Mouse (Mus musculus): Measurements from ENCODE around the gene Rab23. TPM values are rescaled to one million over a fixed set of nuclear protein-coding genes. Genes with fewer than 3 reads are reported as not detected.
"Not testable (repeated sequence)": the region's sequence is repeated elsewhere in the genome, so short reads cannot be mapped to it uniquely, and the experiment has no call there.

Gene Rab23
- polyA plus RNA-seq, 1 experiment from 2014 or later = 1.8 TPM

DNA sequence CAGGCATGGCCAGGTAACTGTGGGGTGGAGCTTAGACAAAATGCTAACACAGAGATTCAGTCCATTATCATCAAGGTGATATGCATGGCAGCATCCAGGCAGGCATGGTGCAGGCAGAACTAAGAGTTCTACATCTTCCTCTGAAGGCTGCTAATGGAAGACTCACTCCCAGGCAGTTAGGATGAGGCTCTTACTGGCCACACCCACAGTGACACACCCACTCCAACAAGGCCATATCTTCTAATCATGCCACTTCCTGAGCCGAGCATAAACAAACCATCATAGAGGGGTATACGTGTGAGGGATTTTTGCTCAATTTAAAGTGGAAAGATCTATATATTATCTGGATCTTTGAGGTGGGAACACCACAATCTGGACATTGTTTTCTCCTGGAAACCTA lies 10.1 kb upstream of the Rab23 start:
- Histone ChIP-seq H3K79me2 (ENCODE audit: inconsistent target) (no peaks in the 10 kb centered on the region), H3K36me3 (ENCODE audit: inconsistent target) (no peaks in the 10 kb centered on the region), H3K4me3 (ENCODE audit: inconsistent target) (no peak overlapping the region), H3K27ac (no peak overlapping the region)
- WGBS (ENCODE audit: missing documents) = 65% methylated on average over 2 of the region's 2 CpGs

DNA sequence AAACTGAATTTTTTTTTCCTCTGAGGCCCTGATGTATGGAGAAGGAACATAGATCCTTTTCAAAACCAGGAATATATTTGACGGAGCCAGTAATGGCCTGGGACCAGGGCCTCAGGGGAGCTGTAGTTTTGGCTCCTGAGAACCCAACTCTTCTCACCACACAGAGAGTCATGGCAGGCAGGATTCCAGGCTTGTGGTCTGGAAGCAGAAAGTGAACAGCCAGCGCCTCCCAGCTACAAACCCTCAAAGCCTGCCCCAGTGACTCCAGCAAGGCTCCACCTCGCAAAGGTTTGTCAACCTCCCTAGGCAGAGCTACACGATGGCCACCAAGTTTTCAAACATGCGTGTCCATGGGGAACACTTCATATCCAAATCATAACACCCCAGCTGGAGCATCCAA lies 7.7 kb upstream of the Rab23 start:
- 92% methylated on average over 5 of the region's 5 CpGs for WGBS (ENCODE audit: missing documents)
- Histone ChIP-seq H3K4me3 (ENCODE audit: inconsistent target) (no peak overlapping the region), H3K27ac (no peak overlapping the region), H3K36me3 (ENCODE audit: inconsistent target) (no peaks in the 10 kb centered on the region), H3K79me2 (ENCODE audit: inconsistent target) (no peaks in the 10 kb centered on the region)

DNA sequence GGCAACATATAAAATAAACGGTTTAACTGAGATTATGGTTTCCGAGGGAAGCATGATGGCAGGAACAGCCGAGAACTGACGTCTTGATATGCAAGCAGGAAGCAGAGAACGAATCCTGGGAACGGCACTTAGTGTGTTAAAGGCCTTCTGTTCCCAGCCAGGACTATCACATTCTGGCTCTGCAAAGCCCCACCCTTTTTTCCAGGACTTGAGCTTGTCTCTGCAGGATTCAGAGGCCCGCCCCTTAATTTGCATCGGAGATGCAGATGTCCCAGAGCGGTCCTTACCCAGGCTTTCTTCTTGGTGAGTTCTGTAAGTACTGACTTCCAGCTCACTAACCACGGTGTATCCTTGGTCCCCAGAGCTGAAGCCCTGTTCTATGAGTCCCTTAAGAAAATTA lies 4.9 kb upstream of the Rab23 start:
- no peaks in the 10 kb centered on the region for H3K79me2 ChIP-seq (ENCODE audit: inconsistent target)
- 15% methylated on average over 10 of the region's 10 CpGs for WGBS (ENCODE audit: missing documents)

DNA sequence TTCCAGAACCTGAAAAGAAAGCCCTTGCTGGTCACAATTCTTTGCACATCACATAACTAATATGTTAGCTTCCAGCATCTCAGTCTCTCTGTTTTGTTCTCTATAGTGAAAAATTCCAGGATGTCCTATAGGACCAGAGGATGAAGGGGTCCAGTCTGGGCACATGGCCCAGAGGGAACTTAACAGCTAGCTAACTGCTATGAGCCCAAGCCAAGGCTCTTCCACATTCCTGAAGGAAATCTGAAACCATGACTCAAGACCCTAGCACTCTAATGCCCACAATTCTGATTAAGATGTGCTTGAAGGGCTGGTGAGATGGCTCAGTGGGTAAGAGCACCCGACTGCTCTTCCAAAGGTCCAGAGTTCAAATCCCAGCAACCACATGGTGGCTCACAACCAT lies 2.1 kb upstream of the Rab23 start:
- no CpG with 5 or more reads among the region's 1 CpGs for WGBS (ENCODE audit: missing documents)

More for the DNA sequence above, 4.9 kb upstream of the Rab23 start:
- no peaks in the 10 kb centered on the region for H3K36me3 ChIP-seq (ENCODE audit: inconsistent target)
- no peak overlapping the region for H3K4me3 ChIP-seq (ENCODE audit: inconsistent target)
- H3K27ac ChIP-seq = no peak overlapping the region

DNA sequence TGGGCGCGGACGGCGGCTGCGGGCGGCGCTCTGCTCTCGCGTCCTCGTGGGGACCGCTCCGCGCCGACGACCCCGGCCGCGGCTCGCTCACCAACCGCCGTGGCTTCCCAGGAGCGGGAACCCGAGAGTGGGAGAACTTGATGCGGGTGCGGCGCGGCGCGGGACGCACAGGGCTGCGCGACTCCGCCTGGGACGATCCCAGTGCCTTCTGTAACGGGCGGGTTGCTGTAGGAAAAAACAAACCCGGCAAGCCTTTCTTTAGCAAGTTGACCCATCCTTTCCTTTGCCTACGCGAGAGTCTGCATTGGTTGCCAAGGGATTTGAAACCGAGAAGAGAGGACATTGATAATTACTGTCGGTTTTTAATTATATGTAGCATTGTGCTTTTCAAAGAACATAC lies 544 bp downstream of the Rab23 start:
- WGBS (ENCODE audit: missing documents) = under 1% methylated on average over 33 of the region's 41 CpGs
- Histone ChIP-seq H3K4me3 (ENCODE audit: inconsistent target) (peak overlapping the region; percentile 36), H3K36me3 (ENCODE audit: inconsistent target) (no peaks in the 10 kb centered on the region), H3K27ac (no peak overlapping the region), H3K79me2 (ENCODE audit: inconsistent target) (no peaks in the 10 kb centered on the region)

More for the DNA sequence above, 2.1 kb upstream of the Rab23 start:
- no peak overlapping the region for H3K4me3 ChIP-seq (ENCODE audit: inconsistent target)
- no peaks in the 10 kb centered on the region for H3K79me2 ChIP-seq (ENCODE audit: inconsistent target)
- no peaks in the 10 kb centered on the region for H3K36me3 ChIP-seq (ENCODE audit: inconsistent target)
- H3K27ac ChIP-seq = no peak overlapping the region

DNA sequence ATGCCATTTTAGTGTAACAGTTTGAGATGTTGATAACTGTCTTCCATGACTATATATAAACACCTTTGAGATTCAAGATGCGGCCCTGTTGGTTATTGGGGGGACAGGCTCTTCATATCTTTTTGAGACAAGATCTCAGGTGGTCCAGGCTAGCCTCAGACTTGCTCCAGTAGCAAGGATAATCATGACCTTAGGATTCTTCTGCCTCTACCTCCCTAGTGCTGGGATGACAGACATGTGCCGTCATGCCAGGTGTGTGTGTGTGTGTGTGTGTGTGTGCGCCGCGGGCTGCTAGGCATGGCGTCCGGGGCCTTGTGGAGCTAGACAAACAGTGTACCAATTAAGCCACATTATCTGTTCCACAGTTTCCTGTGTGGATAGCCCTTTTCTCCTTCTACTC lies 1.3 kb downstream of the Rab23 start:
- Histone ChIP-seq H3K27ac (no peak overlapping the region), H3K4me3 (ENCODE audit: inconsistent target) (no peak overlapping the region)
- 91% methylated on average over 7 of the region's 7 CpGs for WGBS (ENCODE audit: missing documents)

DNA sequence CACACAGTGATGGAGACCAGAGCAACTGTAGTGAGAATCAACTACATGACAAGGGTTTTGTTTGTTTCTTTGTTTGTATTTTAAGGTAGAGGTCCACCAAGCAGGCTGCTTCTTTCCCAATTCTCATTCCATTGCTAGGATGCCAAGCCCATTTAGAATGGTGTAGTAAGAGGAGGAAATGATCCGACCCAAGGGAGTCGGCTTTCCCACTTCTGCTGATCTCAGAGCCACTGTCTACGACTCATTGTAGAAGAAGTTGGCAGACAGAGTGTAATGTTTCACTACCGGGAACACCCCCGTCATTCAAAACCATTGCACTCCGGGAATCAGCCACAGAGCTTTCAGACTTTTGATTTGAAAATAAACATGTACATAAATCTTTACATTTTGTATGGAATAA lies 4.8 kb downstream of the Rab23 start:
- no peak overlapping the region for H3K27ac ChIP-seq
- 95% methylated on average over 6 of the region's 6 CpGs for WGBS (ENCODE audit: missing documents)
- H3K36me3 ChIP-seq (ENCODE audit: inconsistent target) = no peaks in the 10 kb centered on the region
- H3K79me2 ChIP-seq (ENCODE audit: inconsistent target) = no peaks in the 10 kb centered on the region
- H3K4me3 ChIP-seq (ENCODE audit: inconsistent target) = no peak overlapping the region

More for the DNA sequence above, 1.3 kb downstream of the Rab23 start:
- Histone ChIP-seq H3K36me3 (ENCODE audit: inconsistent target) (no peaks in the 10 kb centered on the region), H3K79me2 (ENCODE audit: inconsistent target) (no peaks in the 10 kb centered on the region)

DNA sequence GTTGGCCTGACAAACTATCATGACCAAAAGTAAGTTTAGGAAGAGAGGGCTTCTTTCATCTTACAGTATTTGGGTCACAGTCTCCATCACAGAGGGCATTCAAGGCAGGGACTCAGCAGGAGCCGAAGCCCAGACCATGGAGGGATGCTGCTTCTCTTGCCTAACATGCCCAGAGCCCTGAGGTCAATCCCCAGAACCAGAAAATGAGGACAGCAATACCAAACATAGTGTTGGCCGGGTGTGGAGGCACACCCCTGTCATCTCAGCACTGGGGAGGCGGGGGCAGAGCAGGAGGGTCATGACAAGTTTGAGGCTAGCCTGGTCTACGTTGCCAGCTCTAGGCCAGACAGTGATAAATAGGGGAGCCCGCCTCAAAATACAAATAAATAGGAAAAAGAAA lies 5.4 kb downstream of the Rab23 start:
- Histone ChIP-seq H3K36me3 (ENCODE audit: inconsistent target) (no peaks in the 10 kb centered on the region), H3K79me2 (ENCODE audit: inconsistent target) (no peaks in the 10 kb centered on the region), H3K27ac (no peak overlapping the region), H3K4me3 (ENCODE audit: inconsistent target) (no peak overlapping the region)
- 94% methylated on average over 5 of the region's 5 CpGs for WGBS (ENCODE audit: missing documents)

DNA sequence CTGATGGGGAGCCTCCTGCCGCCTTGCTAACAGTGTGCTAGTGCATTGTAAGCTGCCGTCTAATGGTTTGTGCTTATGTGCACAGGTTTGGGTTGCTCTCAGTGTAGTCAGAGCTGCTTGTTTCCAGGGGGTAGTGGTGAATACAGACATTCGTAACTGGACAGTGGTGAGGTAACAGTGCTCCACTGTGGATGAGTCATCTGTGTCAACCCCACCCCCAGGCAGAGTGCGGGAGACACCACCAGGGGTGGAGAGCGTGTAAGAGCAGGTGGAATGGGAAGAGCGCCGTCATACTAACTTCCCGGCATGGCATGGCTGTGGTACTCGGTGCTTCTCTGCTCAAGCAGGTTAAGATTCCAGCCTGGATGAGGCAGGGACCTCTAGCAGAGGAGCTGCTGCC lies 13.4 kb downstream of the Rab23 start:
- H3K36me3 ChIP-seq (ENCODE audit: inconsistent target) = no peaks in the 10 kb centered on the region
- WGBS (ENCODE audit: missing documents) = 89% methylated on average over 9 of the region's 9 CpGs
- no peak overlapping the region for H3K4me3 ChIP-seq (ENCODE audit: inconsistent target)
- no peak overlapping the region for H3K27ac ChIP-seq
- no peaks in the 10 kb centered on the region for H3K79me2 ChIP-seq (ENCODE audit: inconsistent target)

DNA sequence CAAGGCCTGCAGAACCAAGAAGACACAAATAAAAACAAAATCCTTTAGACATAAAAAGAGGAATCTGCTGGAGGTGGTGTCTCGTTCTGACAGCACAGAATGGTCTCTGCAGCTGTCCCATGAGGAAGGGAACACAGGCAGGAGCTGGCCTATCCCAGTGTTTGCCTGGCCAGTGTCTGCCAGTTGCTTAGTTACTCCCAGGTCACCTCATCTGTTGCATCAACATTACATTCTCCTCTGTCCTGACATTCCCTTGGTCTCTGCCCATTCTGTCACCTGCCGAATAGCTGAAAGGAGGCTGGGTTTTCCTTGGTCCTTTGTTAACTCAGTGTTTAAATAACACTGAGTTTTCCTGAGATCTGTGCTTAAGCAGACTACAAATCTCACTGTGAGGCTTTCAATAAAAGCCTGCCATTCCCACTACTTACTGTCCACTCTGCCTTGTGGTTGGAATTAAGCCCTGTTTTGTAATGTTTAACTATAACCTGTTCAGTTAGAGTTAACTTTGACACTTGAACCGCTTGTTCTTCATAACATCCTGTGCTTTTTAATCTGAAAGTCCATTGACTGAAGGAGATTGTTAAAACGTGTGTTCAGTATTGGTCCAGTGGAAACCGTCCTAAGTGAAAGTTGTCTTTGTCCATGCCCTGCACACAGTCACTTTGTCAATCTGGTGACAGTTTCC lies 14.5 kb downstream of the Rab23 start:
- Histone ChIP-seq H3K27ac (no peak overlapping the region), H3K36me3 (ENCODE audit: inconsistent target) (no peaks in the 10 kb centered on the region), H3K4me3 (ENCODE audit: inconsistent target) (no peak overlapping the region), H3K79me2 (ENCODE audit: inconsistent target) (no peaks in the 10 kb centered on the region)
- 85% methylated on average over 5 of the region's 5 CpGs for WGBS (ENCODE audit: missing documents)

DNA sequence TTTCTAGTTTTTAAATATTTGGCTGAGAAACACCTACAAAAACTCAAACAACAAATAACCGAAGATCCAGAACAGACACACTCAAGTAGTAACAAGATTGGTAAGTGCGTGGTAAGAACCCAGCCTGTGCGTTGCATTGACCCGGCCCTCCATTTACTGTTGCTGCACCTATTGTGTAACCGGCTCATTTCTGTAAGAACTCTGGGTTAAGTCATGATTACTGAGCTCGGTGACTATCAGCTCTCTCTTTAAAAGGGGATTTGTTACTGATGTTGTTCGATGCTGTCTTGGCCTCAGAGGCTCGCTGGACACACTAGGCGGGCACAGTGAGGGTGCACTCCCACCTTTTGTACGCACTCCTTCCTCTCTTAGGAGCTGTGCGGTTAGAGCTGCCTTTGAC lies 18.6 kb downstream of the Rab23 start:
- Histone ChIP-seq H3K4me3 (ENCODE audit: inconsistent target) (no peak overlapping the region), H3K27ac (no peak overlapping the region), H3K36me3 (ENCODE audit: inconsistent target) (no peaks in the 10 kb centered on the region), H3K79me2 (ENCODE audit: inconsistent target) (no peaks in the 10 kb centered on the region)
- 79% methylated on average over 11 of the region's 11 CpGs for WGBS (ENCODE audit: missing documents)

DNA sequence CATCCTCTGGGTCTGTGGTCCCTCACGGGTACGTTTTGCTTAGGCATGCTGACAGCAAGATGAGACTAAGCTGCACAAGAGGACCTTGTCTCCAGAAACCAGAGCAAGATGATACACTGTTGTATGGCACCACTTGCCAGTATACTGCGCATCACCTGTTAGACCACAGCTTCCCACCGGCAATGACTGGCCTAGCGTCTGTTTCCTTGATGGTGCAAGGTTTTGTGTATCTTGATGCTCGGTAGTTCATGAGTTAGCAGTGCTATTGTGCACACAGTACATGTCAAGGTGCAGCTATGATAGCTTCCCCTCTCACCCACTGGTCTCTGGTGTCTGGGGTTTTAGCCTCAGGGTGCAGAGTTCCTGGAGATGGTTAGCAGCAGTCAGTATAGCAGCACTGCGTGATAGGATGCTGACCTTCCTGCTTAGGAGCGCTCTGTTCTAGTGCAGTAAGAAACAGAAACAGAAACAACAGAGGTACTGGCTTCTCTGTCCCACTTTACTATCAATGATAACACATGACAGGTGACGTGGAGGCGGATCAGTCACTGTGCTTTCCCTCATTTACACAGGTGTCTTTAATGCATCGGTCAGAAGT lies 19.1 kb downstream of the Rab23 start:
- H3K79me2 ChIP-seq (ENCODE audit: inconsistent target) = no peaks in the 10 kb centered on the region
- no peak overlapping the region for H3K4me3 ChIP-seq (ENCODE audit: inconsistent target)
- WGBS (ENCODE audit: missing documents) = 80% methylated on average over 11 of the region's 11 CpGs
- no peaks in the 10 kb centered on the region for H3K36me3 ChIP-seq (ENCODE audit: inconsistent target)
- no peak overlapping the region for H3K27ac ChIP-seq

DNA sequence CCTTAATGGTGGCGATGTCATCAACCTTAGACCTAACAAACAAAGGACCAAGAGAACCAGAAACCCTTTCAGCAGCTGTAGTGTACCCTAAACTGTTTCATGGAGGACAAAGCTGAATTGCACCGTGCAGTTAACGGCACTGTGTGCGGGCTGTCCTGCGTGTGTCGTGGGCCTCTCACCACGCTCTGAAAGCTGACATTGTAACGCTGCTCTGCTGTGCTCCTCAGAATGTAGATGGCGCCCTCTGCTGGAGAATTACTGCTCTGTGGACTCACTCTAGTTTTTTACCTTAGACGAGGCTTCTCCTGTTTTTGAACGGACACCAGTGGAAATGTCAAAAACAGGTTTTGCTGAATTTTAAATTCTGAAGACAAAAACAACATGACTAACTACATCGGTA lies 19.6 kb downstream of the Rab23 start:
- 21% methylated on average over 12 of the region's 12 CpGs for WGBS (ENCODE audit: missing documents)
- no peak overlapping the region for H3K4me3 ChIP-seq (ENCODE audit: inconsistent target)
- no peaks in the 10 kb centered on the region for H3K79me2 ChIP-seq (ENCODE audit: inconsistent target)
- H3K36me3 ChIP-seq (ENCODE audit: inconsistent target) = no peaks in the 10 kb centered on the region
- H3K27ac ChIP-seq = no peak overlapping the region

DNA sequence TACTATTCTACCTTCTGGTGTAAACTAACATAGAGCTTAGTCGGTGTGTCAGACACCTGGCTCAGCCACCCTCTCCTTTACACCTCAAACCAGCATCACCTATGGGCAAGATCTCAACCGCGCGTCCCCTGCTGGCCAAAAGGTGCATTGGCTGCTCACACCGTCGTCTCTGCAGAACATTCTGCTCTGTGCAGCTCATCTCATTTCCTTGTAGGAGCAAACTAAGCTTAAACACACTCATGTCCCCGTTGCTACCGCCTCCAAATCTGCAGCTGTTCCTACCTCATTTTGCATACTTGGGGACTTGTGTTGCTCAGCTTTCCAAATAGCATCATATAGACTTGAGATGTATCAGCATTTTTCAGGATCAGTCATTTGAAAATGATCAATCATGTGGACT lies 23.2 kb downstream of the Rab23 start:
- H3K79me2 ChIP-seq (ENCODE audit: inconsistent target) = no peaks in the 10 kb centered on the region
- H3K27ac ChIP-seq = no peak overlapping the region
- H3K36me3 ChIP-seq (ENCODE audit: inconsistent target) = no peaks in the 10 kb centered on the region
- WGBS (ENCODE audit: missing documents) = 38% methylated on average over 8 of the region's 8 CpGs
- no peak overlapping the region for H3K4me3 ChIP-seq (ENCODE audit: inconsistent target)

DNA sequence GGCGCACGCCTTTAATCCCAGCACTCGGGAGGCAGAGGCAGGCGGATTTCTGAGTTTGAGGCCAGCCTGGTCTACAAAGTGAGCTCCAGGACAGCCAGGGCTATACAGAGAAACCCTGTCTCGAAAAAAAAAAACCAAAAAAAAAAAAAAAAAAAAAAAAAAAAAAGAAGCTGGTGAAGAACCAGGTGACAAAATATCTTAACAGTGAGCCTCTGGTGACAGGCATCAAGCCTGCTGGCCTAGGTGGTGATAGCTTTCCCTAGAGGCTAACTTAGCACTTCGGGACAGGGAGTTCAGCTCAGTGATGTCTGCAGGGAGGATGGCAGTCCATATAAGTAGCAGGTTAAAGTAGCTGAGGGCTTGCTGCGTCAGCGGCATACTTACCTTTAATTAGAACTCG lies 25.1 kb downstream of the Rab23 start:
- not testable (repeated sequence) for H3K36me3 ChIP-seq (ENCODE audit: inconsistent target); H3K27ac ChIP-seq; H3K79me2 ChIP-seq (ENCODE audit: inconsistent target); H3K4me3 ChIP-seq (ENCODE audit: inconsistent target)
- 93% methylated on average over 4 of the region's 9 CpGs for WGBS (ENCODE audit: missing documents)

DNA sequence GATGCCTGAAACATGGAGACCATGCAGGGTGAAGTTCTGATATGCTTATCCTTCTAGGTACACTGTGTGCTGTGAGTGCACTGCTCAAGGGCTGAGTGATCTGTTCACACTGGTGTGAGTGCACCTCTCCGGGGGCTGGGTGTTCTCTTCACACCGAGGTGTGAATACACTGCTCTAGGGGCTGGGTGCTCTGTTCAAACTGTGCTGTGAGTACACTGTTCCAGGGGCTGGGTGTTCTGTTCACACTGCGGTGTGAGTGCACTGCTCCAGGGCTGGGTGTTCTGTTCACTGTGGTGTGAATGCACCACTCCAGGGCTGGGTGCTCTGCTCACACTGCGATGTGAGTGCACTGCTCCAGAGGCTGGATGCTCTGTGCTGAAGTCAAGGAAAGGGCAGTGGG lies 26.2 kb downstream of the Rab23 start:
- H3K27ac ChIP-seq = no peak overlapping the region
- WGBS (ENCODE audit: missing documents) = 96% methylated on average over 4 of the region's 4 CpGs
- no peaks in the 10 kb centered on the region for H3K36me3 ChIP-seq (ENCODE audit: inconsistent target)
- H3K79me2 ChIP-seq (ENCODE audit: inconsistent target) = no peaks in the 10 kb centered on the region
- no peak overlapping the region for H3K4me3 ChIP-seq (ENCODE audit: inconsistent target)
